20 mouse cellular contexts compared by ENCODE assay signal in genomic region chr2:28395391-28395790, GRCm38 (mm10). TPM values are rescaled to one million over a fixed set of nuclear protein-coding genes. Genes with fewer than 3 reads are reported as not detected.
DNase-seq lines count a peak whose midpoint lies in the region; ATAC-seq lines count a peak whose summit lies in the region.
"Had no signal": no experiment of that assay in that cellular context is flagged by ENCODE, and none has a peak within 500 bp of the region (broad histone marks: within the 10 kb centered on the region; RNA-seq: fewer than 3 reads in every experiment).

No protein-coding gene starts in this region.

- peak; percentile 18 for DNase-seq in 416B (ENCODE audit: low read depth)
- DNase-seq in retina, postnatal 1 day: no peak
- no peak for DNase-seq in urinary bladder, postnatal 10 days (ENCODE audit: low spot score)
- DNase-seq: adrenal gland, adult 8-10 months; adrenal gland, postnatal 14 days; adrenal gland, postnatal 36 days; B cell, adult 2 months; cerebellum, adult 11-12 months; cerebellum, adult 2 months; cerebellum, adult 9-10 months; cerebellum, postnatal 25 days; embryo, embryonic 11 days had no signal

- peak; percentile 59; the same call in 1 of the 2 replicates for ATAC-seq in common myeloid progenitor, adult 5-6 weeks (replicated peaks; ENCODE audit: low read depth, poor library complexity, severe bottlenecking)
- peak; percentile 44; the same call in 1 of the 2 replicates for ATAC-seq in megakaryocyte progenitor cell, adult 5-6 weeks (replicated peaks; ENCODE audit: poor library complexity)
- ATAC-seq: activated CD4-positive, CD25-positive, alpha-beta regulatory T cell, adult 4 months; CD4-positive, CD25-positive, alpha-beta regulatory T cell, adult 4 months; forebrain, embryonic 14.5 days; forebrain, embryonic 16.5 days; Patski had no signal

RNA-seq across cellular contexts. Expression of gene Ppp1r26, which starts 51.2 kb away (rescaled TPM):
- 3.4 and 5.0 TPM in 2 replicates for total RNA-seq in common myeloid progenitor, adult 5-6 weeks (2017)
- total RNA-seq in megakaryocyte progenitor cell, adult 5-6 weeks (2015): 1.9 and 2.2 TPM in 2 replicates
- total RNA-seq in megakaryocyte progenitor cell, adult 5-6 weeks (2017): 1.1 and 1.6 TPM in 2 replicates
- total RNA-seq: CH12.LX had no signal
